Mouse (Mus musculus): ENCODE results near the gene Tubb2b.

Tubb2b gene

DNA sequence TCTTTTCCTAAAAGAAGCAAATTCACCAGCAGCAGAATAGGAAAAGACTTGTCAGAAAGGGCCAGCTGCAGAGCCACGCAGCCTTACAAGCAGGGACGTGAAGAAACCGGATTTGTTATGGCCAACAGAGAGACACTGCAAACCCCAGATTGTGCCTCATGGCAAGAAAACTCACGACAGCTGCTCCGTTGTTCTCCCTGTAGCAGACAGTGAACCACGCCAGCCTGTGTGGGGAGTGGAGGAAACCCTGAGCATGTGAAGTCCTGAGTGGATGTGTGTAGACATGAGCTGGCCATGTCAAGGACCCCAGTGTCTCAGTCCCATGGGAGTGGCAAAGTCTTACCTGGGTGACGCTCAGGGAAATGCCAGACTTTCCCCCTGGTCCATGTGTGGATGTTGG, 6.3 kb upstream of the Tubb2b start:
- DNase-seq (ENCODE audit: low spot score in 2 of 2) = no peak

DNA sequence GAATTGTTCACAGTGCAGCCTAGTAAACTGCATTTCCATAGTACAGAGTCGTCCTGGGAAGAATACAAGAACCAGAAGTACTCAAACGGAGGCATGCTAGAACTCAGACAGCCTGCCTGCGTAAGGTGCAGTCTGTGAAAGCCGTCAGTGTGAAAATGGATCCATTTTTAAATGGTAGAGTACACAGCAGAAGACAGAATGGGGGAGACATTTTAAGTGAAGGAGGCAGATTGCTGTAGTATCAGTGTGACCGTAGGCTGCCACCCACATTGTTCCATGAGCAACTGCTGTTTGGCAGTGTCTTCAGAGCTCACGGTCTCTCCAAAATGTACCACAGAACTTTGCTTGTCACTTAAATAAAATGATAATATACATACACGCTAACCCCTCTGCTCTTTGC, 4.0 kb upstream of the Tubb2b start:
- no peak for DNase-seq (ENCODE audit: low spot score in 2 of 2)

DNA sequence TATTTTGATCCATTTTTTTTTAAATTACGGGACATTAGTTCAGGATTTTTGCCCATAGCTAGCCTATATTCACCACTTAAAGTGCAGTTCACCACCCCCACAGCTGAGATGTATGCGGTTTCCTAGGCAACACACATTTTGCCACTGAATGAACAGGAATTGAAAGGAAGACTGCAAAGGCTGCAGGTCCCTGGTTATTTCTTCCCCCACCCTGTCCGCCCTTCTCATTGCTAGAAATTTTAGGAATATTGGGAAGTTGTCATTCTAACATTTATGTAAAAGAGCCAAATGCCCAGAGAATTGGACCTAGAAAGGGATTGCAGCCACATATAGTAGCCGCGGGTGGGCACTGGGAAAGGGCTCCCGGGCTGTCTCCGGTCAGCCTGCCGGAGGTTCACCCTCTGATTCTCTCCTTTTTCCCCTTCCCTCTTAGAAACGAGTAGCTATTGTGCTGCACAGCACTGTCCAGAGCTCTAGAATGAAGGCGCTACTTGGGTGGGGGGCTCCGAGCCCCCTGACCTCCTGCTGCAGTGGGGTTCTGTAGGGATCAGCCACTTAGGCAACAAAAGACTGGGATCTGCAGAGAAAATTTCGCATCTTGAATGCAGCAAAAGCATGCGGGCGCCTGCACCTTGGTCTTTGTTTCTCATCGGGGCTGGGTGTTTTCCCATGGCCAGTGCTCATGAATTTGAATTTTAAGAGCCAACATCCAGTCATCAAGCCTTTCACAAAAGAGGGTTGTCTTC, 3.2 kb upstream of the Tubb2b start:
- DNase-seq (ENCODE audit: low spot score in 2 of 2) = no peak

DNA sequence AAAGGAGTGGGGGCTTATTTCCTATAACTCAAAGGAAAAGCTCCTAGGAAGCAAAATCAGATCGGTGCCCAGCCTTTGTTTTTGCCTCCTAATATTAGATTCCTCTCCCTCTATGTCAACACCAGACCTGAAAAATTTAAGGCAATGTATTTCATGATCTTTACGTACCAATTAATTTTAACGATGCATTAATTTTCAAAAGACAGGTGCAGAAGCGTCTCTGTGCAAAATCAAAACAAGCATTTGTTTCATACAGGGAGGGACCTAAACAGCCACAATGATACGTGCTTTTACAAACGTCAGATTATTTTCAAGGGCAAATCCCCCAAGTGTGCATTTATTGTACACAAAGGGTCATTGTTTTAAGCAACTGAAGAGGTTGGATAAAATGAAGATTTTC, 2.6 kb upstream of the Tubb2b start:
- DNase-seq (ENCODE audit: low spot score in 2 of 2) = no peak

DNA sequence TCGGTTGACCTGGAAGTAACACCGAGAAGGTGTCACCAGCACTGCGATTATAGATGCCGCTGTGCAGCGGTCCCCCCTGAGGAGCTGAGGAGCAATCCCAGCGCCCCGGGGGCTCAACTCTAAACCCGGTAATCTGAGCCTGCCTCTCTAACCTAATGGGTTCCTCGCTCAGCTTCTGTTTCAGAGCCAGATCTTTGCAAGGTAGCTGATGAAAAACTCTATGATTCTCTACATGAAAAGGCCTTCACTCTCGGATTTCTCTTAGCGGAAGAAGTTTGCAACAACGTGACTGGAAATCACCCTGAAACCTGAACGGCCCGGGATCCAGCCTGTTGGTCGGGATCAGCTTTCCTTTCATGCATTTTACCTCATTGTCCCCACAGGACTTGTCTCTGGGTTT, 2.0 kb upstream of the Tubb2b start:
- no peak for DNase-seq (ENCODE audit: low spot score in 2 of 2)

DNA sequence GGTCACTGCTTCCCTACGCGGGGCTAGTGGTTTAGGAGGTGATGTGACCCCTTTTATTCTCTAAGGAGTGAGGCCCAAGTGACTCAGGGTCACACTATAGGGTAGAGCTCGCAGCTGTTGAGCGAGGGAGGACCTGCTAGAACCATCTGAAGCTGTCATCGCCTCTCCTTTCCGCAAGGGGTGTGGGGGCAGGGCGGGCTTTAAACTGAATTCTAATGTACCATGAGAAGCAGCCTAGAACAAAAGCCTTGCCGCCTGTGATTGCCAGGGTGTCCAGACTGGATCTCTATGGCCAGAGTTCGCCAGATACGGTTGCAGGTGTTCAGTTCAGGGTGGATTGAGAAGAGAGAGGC, 1.4 kb upstream of the Tubb2b start:
- DNase-seq (ENCODE audit: low spot score in 2 of 2) = no peak

DNA sequence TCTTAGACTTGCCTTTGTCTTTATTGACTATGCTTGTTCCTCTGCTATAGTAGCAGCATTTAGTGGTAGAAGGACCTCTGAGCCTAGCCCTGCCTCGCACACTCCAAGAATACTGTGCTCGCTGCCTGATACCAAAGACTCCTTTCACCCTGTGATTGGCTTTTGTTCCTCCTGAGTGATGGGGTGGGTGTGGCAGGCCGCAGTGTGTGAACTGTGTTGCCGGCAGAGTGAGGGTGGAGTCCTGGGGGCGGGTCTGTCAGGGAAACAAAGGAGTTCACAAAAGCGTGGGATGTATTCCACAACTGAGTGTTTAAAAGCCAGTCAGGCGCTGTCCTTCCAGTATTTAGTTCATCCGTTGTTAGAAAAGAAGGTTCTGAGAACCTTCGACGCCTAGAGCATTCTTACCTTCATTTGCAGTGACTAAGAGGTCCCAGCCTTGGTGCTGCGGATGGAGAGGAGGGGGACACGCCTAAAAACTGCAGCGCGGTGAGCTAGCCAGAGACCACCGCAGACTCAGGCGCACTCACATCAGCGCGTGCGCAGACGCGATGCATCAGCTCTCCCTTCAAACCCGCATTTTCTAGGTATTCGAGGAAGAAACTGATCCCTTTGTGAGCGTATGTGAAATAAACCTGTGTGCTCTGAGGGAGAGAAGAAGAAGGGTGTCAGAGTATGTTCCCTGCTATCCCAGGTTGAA, 893 bp upstream of the Tubb2b start:
- DNase-seq (ENCODE audit: low spot score in 2 of 2) = no peak

DNA sequence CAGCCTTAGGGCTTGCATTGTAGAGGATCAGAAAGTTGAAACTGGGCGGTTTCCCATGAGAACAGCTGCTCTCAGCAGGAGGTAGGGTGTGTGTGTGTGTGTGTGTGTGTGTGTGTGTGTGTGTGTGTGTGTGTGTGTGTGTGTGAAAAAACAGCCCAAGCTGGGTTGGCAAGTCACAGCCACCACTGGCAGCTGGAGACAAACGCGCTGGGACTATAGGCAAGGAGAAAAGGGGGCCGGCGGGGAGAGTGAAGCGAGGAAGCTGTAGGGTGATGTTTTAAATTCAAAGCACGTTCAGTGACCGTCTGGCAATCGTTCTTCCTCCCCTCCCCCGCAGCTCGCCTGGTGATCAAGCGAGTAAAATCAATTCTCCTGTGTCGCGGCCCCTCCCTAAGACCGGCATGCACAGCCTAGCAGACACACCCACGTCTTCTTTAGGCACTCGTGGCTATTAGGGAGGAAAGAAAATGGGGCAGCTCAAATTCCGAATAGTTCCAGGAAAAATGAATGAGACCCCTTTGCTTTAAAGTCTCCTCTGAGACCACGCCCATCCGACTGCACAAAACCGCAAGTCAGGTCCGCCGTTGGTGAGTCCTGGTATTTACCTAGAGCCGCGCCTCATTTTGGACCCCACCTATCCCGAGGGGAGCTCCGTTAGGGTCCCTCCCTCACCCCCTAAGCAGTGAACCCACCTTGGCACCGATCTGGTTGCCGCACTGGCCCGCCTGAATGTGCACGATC, 611 bp downstream of the Tubb2b start:
- peak in 1 of 2 experiments; percentile 32 for DNase-seq (ENCODE audit: low spot score in 2 of 2)

DNA sequence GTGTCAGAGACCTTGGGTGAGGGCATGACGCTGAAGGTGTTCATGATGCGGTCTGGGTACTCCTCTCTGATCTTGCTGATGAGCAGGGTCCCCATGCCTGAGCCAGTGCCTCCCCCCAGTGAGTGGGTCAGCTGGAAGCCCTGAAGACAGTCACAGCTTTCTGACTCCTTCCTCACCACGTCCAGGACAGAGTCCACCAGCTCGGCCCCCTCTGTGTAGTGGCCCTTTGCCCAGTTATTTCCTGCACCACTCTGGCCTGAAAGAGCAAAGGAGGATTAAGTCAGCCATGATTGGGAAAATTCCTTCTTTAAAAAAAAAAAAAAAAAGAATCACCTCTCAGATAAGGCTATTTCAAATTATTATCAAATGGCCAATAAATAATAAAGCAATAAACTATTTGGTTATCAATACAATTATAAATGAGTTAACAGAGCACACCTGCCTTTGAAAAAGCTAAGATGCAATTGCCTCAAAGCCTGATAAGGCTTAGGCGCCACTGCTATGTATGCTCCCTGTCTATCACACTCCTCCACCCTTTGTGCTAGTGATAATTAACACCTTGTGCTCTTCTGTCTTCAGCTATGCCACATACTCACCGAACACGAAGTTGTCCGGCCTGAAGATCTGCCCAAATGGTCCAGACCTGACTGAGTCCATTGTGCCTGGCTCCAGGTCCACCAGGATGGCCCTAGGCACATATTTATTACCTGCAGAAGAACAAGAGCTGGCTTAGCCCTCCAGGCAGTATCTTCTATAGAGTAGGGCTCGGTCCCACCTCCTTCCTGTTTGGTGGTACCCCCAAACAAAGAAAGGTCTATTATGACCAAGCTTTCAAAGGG, 1.8 kb downstream of the Tubb2b start:
- DNase-seq (ENCODE audit: low spot score in 2 of 2) = no peak

DNA sequence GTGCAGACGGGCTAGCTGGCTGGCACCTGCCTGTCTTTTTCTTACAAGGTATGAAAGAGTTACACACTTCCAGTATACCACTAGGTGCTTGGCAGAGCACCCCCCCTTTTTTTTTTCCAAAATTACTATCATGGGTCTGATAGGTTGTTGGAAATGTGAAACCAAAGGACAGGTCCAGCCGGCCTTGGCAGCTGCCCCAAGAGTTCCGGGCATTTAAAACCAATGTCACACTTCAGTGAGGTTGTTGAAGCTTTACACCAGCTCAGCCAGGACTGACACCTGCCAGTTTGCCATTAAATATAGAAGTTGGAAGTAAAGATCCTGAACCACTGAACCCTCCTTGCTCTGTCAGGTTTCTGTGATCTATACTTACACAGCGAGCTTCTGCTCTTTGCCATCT, 4.6 kb downstream of the Tubb2b start:
- no peak for DNase-seq (ENCODE audit: low spot score in 2 of 2)

DNA sequence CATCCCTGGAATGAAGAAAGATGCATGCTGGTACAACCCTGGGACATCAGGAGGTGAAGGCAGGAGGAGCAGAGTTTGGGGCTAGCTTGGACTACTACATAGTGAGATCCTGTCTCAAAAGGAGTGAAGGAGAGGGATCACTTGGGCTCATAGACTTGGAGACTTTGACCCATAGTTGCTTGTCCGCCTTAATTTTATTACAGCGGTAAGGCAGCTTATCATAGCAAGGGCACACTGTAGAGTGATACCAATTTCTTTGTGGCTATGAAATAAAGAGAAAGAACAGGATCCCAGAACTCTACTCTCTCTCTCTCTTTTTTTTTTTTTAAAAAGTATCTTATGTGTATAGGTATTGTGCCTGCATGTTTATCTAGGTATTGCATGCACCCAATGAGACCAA, 9.7 kb downstream of the Tubb2b start:
- no peak for DNase-seq (ENCODE audit: low spot score in 2 of 2)

DNA sequence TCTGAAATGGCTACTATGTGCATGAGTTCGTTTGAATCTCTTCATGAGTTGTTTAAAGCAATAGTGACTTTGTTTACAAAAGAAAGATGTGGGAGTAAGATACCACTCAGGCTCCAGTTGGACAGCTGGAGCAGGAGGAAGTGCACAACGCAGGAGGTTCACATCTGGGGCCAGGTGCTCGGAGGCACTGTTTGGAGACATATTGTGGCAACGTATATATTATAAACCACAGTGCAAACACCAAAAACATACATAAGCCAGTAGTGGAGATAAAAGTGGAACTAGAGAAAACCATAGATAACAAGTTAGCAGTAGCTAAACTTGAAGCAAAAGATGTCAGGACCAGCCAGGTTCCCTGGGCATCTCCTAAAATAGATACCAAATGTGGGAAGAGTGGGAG, 10.9 kb downstream of the Tubb2b start:
- DNase-seq (ENCODE audit: low spot score in 2 of 2) = no peak

DNA sequence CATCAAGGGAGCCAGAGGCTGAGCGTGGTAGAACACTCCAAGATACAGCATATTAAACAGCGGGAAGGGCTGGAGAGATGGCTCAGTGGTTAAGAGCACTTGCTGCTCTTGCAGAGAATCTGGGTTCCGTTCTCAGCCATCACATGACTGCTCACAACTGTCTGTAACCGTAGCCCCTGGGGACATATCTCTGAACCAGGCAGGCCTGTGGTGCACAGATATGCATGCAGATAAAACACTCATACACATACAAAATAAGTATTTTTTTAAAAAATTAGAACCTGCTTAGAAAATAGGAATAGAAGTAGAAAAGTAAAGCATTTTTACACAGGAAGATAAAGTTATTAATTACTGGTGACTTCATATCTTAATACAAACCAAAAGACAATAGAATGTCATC, 11.4 kb downstream of the Tubb2b start:
- no peak for DNase-seq (ENCODE audit: low spot score in 2 of 2)

DNA sequence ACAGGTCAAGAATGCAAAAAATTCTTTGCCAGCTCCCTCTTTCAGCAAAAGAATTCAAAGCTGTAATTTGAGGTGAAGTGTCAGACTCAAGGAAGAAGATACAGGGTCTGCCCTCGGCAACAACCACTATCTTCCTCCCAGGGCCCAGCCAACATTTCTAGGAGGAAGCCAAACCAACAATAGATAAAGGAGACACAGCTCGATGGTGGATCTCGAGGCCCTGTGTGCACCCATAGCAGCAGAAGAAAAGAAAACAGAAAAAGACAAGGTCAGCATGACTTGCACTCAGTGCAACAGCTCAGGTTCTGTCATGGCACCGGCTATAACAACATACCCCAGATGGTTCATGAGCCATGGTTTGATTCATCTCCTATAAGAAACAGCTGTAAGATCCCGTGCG, 13.8 kb downstream of the Tubb2b start:
- no peak for DNase-seq (ENCODE audit: low spot score in 2 of 2)

DNA sequence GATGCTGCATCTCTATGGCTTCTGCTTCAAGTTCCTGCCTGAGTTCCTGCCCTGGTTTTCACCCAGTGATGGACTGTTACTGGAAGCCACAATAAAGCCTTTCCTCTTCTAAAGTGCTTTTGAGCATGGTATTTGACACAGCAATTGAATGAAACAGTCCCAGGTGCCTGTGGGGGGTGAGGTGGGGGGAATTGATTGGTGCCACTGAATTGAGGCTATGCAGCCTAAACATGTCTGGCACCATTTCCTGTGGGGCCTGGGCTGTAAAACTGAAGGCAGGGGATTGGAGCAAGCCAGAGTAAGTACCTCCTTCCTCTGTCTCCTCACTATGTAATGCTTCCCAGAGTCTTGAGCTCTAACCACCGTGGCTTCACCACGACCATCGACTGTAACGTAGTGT, 15.6 kb downstream of the Tubb2b start:
- no peak for DNase-seq (ENCODE audit: low spot score in 2 of 2)

DNA sequence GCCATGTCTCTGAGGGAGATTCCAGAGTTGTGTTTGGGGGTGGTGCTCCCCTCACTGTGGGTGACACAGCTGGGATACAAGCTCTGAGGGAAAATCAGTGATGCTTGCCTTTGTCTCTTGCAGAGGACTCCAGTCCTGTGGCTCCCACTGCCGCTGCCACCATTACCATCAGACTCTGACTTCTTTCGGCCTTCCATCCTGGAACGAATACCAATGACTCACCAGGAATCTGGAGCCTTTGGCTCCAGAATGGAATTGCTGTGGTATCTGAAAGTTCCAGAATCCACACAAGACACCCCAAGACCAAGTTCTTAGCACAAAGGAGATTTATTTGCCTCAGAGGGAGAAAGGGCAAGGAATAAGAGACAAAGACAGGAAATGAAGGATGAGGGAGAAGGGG, 17.2 kb downstream of the Tubb2b start:
- no peak for DNase-seq (ENCODE audit: low spot score in 2 of 2)

DNA sequence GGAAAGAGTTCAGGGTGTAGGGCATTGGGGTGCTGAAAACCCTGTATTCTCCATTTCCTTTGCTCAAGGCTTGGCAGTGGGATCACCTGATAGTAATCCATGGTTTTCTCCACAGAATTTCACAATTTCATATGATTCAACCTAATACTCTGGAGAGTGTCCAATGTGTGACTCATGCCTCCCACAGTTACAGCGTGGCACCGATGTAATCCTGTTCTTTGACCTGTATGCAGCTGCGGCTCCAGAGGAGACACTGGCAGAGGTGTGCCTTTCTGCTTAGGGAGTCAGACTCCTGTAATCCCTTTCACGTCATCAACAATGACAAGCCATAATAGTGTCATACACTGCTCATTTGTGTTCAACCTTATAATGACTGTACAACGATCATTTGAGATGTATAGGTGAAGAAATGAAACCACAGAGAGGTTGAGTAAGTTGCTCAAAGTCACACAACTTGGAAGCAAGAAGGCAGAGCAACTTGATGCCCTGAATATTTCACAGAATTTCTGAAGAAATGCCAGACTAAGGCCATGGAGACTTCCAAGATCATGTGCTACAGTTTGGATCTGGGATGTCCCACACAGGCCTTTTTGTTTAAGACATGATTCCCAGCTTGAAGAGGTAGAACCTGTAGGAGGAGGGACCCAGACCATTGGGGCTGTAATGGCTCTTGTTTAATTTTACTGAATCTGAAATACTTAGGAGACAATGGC, 17.7 kb downstream of the Tubb2b start:
- no peak for DNase-seq (ENCODE audit: low spot score in 2 of 2)

DNA sequence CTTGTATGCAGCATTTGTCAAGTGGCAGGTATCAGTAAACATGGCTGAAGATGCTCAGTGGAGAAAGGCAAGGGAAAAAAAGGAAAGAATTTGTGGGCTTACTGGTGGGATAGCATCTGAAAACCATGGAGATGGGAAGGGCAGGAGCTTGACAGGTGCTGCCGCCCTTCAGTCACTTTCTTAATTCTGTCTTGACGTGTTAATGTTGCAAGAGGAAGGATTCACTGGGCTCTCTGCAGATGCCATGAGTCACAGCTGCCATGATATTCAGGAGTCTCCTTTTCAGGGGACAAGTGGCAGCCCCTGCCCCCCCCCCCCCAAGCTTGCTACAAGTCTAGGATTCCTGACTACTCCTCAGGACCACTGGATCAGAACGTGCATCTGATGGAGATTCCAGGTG, 18.4 kb downstream of the Tubb2b start:
- DNase-seq (ENCODE audit: low spot score in 2 of 2) = no peak

DNA sequence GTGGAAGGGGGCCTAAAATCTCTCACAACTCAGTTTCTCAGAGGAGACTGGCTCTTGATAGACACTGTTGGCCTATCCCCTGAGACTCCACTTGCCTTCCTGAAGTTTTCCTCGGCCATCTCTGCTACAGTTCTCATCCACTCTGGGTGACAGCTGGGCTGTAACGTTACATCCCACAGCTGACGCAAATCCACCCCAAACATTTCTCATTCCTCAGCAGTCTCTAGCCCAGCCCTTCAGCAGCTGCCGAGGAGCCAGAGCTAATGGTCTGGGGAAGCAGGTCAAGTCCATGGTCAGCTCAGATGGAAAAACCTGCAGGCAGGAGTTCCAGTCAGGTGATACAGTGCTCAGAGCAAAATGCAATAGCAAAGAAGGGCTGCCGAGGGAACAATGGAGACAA, 19.2 kb downstream of the Tubb2b start:
- DNase-seq (ENCODE audit: low spot score in 2 of 2) = no peak

DNA sequence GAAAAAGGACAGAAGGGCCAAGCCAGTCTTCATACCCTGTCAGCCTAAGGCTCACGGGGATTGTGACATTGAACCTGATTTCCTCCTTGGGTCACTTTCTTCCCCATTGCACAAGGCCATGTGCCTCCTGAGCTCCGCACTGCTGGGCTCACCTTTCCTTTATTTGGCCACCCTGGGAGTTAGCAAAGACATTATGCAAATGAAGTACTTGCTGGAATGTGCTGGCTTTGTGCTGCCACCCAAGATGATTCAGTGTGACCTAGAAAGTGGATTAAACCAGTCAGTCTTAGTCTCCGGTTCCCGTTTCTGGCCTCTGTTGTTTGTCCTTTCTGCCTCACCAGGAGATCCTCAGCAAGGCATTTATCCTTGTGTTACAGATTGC, 20.6 kb downstream of the Tubb2b start:
- no peak for DNase-seq (ENCODE audit: low spot score in 2 of 2)

DNA sequence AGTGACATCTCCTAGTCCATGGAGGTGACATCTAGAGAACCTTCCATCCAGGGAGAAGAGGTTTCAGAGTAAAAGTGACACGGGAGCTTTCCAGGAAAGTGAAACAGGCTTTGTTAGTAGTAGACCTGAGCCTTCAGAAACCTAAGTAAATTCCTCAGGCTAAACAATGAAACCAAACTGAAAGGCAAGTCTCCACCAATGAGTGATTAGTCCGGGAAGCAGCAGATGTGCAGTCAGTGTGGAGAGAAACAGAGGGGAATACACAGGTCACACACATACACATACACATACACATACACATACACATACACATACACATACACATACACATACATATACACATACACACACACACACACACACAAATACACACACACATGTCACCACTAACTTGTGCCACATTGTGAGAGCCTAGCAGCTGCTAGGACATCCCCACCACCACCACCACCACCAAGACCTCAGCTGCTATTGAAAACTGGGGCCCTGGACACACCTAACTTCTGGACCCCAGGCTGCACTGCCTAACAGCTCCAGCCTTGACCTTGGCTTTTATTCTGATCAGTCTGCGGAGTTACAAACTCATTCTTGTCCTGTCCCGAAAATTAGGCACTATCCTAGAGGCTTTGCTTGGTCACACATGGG, 21.1 kb downstream of the Tubb2b start:
- DNase-seq (ENCODE audit: low spot score in 2 of 2) = no peak
